Mouse (Mus musculus) ovary, postnatal 10 days (tissue): Measurements from ENCODE around the gene Rint1.

Experiments
- DNase-seq: peaks from one replicate; pipeline ENCODE4 v3.0.0; 2022; ENCODE audit warnings: low spot score

Rint1 gene

DNA sequence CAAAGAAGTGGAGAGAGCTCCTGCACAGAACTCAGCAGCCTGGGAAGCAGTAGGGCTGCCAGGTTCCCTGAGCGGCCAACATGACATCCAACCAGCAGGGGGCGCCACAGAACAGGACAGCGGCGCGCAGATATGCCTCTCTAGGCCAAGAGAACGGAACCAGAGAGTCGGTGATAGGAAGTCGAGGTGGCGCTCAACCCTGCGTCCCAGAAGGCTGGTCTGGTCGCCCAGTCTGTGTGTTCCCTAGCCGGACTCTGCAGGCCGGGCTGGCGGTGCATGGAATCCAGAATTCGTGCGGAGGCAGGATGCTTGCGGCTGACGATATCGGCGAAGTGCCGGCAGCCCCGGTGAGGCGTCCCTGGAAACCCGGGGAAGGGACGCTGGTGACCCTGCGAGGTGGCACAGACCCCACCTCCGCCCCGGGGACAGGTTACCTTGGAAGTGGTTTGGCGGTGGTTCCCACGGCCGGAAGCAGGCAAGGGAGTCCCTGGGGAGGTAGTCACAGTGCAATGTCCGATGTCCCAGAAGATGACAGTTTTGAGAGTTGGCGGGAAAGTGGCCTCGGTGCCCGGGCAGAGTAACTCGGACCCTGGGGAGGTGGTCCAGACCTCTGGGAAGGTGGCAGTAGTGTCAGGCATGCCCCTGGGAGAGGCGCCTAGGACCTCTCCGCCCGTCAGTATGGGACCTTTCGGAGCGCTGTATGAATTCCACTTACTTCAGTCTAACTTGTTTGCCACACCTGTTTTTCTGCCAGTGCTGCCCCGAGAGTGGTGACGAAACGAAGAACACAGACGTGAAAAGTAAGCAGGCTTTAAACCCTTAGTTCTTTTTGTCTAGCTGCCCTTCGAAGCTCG lies at the start of gene Rint1:
Gene Rint1 (plus strand): TSS at position 176 of the 854 bp plus-strand sequence.
- peak; percentile 99 for DNase-seq

DNA sequence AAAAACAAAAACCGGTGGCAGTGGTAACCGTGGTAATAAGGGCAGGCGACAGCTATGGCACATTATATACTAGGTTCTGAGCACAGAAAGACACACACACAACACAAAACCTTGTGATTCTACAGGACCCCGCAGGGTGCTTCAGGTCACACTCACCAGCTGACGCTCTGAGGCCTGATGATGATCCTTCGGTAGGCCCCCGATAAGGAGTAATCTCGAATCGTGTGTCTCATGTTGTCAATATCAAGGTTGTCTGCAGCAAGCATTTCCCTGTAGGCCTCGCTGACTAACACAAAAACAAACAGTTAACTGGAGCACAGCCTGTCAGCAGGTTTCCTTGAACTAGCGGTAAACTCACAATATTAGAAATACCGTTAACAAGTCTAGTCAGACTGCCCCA lies 44.2 kb upstream of the Rint1 start:
- DNase-seq, result no peak

DNA sequence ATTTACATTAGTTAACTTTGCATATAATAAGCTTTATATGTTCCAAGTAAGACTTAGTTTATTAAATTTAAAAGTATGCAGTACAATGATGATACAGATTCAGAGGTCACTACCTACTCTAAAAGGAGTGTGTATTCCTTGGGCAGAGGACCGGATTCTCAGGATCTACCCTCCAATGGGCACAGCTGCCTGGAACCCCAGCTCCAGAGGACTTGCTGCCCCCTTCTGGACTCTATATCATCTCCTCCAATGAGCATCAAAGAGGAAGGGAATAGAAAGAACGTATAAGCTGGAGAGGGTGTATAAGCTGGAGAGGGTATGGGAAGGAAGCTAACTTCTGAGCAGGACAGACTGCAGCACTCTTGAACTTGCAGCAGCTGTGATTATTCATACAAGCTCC lies 37.6 kb upstream of the Rint1 start:
- no peak for DNase-seq

DNA sequence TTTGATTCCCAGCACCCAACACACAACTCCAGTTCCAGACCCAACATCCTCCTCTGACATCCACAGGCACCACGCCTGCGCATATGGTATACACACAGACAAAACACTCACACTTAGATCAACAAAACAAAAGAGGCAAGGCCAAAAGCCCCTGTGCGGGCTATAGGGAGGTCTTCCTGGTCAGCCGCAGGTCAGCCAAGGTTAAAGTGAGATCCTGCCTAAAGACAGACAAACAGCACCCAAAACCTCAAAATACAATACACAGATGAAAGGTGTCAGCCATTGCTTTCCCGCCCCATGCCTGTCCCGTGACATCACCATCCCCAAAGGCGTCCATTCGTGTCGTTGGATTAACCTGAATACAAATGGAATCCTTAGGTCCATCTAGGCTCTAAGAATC lies 31.9 kb upstream of the Rint1 start:
- no peak for DNase-seq

DNA sequence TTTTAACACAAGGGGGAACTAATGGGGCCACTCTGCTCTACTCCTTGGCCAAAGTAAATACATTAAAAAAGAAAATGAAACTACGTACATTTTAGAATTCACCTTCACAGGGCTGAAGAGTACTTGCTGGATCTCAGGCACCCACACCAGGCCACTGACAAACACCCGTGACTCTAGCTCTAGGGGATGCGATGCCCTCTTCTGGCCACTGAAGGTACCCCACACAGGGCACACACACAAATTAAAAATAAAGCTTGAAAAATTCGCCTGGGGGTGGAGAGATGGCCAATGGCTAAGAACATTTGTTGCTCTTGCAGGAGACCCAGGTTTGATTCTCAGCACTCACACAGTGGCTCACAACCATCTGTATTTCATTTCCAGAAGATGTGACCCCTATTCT lies 31.1 kb upstream of the Rint1 start:
- DNase-seq, result no peak

DNA sequence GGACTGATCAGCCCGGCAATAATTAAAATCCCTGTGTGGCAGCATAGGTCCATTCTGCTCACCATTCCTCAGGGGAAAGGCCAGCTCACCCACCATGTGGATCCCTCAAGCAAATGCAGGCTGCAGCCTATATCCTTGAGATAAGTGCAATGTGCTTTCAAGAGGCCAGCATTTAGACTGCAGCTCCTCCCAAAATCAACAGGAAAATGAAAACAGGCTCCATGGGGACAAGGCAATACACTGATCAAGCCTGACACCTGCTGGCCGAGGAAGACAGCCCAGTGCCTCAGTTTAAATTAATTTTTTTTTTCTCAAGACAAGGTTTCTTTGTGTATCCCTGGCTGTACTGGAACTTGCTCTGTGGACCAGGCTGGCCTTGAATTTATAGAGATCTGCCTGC lies 28.9 kb upstream of the Rint1 start:
- no peak for DNase-seq

DNA sequence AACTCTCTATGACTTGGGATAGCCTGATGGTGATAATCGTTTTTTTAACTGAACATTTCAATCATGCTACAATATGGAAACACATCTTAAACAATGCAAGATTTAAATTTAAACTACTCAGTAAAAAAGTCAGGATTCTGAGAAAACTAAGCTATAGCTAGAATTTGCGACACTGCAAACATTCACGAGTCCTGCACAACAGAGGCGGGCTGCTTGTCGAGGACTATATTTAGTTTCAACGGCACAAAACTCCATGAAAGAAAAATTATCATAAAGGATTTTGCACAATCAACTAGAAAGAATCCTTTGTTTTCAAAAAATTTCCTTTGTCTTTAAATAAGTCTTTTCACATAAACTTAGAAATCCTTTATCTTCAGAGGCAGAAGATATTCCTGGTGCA lies 25.0 kb upstream of the Rint1 start:
- no peak for DNase-seq

DNA sequence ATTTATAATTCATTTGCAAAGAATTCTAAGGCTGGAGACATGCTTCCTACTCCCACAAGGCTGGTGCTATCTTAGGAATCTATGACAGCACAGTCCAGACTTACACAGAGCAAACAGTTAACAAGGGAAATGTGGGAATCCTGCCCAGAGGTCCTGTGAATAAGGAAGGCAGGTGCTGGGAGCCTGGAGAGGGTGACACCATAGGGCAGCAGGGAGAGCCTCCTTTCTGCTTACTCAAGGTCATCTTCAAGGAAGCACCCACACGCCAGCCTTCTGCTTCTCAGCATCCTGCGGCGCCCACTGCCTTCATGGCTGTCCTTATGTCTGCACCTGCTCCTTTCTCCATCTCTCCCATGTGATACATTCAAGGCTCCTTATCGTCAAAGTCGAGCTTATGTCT lies 23.0 kb upstream of the Rint1 start:
- DNase-seq, result no peak

DNA sequence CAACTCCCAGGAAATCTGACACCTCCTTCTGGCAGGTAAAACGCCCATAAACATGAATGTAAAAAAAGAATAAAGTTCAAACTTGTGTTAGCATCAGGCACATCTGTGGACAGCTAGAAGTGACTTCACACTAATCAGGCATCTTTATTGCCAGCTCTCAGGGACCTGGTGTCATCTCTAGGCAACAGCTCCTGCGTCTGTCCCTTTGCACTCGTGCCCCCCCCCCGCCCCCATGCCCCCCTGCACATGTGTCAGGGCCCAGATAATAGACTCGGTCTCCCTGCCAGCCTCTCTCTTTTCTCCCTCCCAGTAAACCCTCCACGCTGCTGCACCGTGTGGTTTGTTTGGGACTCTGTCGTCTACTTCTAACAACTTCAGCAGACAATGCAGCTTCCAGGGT lies 16.4 kb upstream of the Rint1 start:
- no peak for DNase-seq

DNA sequence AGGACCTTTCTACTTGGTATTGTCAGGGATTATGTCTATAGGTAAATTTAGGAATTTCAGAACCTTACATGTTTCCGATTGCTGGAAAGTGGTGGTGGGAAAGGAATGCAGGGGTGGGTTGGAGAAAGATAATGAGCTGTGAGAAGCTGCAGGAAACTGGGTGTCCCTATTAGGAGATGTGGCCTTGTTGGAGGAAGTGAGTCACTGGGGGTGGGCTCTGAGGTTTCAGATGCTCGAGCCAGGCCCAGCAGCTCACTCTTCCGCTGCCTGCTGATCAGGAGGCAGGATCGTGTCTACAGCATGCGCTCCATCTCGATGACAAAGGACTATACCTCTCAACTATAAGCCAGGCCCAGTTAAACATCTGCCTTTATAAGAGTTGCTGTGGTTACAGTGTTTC lies 13.3 kb upstream of the Rint1 start:
- no peak for DNase-seq

DNA sequence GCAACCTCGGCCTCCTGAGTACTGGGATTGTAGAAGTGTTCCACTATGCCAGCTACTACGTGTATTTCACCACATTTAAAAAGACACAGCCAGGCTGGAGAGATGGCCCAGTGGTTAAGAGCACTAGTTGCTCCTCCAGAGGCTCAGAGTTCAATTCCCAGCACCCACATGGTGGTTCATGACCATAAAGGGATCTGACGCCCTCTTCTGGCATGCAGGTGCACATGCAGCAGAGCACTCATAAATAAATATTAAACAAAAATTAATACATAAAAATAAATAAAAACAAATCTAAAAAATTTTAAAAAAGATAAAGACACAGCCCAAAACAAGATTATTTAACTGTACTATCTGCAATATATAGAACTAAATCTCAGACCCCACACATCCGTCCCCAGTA lies 7.0 kb upstream of the Rint1 start:
- DNase-seq, result no peak

DNA sequence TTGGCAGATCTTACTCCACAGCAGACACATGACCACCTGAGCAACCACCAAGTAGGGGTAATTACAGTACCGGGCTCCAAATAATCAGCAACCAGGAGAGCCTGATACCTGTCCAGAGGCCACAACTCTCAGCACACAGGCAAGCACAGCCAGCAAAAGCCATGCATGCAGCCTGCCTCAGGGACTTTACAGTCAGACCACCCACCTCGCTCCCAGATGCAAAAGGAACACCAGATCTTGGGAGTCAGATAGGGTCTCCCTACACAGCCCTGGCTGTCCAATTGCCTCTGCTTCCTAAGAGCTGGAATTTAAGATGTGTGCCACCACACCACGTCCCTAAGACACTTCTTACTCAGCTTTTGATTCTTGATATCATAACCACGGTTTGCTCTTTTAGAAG lies 6.3 kb upstream of the Rint1 start:
- no peak for DNase-seq

DNA sequence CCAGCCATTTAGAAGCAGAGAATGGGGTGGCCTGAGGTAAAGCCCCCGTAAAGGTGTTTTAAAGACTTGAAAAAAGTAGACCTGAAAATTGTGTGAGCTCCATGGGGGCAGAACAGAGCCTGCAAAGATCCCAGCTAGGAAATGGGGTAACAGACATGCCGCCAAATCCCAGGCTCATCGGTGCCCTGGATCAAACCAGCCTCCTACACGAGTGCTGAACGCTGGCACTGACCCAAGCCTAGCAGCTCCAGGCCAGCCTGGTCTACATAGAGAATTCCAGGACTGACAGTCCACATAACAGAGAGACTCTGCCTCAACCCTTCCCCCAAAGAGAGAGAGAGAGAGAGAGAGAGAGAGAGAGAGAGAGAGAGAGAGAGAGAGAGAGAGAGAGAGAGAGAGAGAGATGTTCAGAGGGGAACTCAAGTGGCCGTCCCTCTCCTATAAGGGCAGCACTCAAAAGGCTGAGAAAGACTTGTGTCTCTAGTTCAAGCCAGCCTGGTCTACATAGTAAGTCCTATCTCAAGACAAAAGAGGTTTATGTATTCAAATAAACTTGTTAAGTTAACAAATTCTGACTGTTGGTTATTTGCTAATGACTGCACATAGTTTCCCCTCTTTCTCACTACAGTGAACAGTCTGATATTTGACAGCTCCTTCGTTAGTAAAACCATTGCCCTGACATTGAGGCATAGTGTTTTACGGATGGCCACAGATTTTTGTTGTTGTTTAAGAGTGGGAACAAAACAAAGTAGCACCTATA lies 5.3 kb upstream of the Rint1 start:
- no peak for DNase-seq

DNA sequence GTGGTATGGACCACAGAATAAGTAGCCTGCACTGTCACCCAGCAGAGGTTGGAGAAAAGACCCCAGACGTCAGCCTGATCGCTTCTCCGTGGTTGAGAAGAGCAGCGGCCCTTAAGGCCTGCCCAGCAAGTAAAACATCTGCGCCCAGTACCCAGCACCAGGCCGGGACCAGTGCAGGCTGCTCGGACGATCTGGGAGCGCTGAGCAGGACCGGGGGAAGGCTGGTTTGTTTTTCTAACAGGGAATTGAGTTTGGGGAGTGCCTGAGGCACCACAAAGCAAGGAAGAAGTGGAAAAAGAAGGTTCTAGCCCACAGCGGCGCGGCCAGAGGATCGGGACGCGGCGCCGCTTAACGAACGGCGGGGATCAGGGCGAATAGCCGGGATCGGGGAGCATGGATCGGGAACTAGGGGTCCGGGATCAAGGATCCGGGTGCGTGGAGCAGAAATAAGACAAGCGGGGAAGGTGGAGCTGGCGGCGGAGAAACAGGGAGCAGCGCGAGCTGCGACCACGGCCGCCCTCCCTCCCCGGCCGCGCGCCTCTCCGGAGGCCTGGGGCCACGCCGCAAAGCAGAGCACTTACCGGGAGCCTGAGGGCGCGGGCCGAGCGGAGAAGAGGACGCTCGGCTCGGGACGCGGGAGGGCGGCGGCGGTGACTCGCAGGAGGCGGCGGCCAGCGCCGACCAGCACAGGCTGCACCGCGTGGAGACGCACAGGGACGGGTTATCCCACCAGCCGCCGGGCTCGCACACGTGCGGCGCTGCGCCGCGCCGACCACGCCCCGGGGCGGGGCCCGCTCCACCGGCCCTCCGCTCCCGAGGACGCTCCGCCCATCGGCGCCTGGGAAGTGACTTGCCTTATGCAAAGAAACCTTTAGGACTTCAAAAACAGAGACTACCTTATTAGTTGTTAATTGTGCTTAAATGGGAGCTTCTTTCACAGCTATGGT lies 4.3 kb upstream of the Rint1 start, which contains the start of gene Pus7:
Gene Pus7 (minus strand): TSS at position 781 of the 947 bp plus-strand sequence.
- peak; percentile 43 for DNase-seq

DNA sequence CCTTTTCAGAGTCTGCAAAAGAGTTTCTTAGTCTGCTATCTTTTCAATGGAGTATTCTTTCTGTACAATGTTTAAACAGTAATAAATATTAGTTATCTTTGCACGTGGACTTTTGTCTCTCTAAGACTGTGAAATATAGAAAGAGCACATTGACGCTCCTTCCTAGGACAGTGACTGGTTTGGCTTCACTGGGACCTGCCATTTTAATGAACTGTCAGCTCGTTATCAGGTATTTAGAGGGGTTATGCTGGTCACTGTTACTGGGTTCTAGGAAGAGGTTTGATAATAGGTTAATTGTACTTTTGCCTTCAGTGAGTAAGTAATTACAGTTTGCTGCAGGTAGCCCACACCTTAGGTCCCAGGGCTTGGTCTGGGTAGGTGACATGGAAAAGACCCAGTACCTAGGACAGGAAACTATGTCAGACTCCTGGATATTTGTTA lies 899 bp downstream of the Rint1 start:
- no peak for DNase-seq

DNA sequence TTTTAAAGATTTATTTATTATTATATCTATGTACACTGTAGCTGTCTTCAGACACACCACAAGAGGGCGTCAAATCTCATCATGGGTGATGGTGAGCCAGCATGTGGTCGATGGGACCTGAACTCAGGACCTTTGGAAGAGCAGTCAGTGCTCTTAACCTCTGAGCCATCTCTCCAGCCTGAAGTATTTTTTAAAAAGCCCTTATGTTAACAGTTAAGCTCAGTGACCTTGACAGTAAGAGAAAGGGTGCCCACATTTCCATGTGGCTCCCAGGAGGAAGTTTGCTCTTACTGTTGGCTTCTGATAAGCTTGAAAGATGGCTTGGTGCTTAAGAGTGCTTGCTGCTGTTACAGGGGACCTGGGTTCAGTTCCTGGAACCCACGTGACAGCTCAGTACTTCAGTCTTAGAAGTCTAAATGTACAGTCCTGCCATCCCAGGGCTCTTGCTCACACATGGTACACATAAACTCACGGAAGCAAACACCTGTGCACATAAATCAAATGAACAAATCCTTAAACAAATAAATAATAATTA lies 1.6 kb downstream of the Rint1 start:
- no peak for DNase-seq

DNA sequence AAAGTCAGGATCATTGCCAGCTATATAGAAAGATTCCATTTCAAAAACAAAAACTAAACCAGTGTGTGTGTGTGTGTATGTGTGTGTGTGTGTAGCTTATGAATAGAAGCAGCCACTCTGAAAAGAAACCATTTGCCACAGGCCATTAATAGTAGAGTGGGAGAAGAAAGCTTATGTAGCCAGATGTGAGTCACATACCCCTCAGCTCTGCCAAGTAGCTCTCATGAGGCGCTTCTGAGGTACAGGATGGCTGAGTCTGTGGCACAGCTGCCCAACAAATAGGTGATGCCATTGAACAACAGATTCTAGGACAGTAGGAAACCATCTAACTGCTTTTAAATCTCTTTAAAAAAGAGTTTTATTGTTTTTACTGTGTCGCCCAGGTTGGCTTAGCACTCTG lies 5.2 kb downstream of the Rint1 start:
- DNase-seq, result no peak

DNA sequence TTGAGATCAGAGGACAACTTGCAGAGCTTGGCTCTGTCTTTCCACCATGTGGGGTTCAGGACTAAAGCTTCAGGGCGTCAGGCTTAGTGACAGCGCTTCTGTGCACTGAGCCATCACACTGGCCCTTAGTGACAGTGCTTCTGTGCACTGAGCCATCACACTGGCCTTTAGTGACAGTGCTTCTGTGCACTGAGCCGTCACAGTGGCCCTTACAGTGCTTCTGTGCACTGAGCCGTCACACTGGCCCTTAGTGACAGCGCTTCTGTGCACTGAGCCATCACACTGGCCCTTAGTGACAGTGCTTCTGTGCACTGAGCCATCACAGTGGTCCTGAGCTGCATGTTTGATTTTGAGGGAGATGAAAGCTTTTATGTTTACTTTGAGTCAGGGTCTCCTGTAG lies 27.3 kb downstream of the Rint1 start:
- no peak for DNase-seq

DNA sequence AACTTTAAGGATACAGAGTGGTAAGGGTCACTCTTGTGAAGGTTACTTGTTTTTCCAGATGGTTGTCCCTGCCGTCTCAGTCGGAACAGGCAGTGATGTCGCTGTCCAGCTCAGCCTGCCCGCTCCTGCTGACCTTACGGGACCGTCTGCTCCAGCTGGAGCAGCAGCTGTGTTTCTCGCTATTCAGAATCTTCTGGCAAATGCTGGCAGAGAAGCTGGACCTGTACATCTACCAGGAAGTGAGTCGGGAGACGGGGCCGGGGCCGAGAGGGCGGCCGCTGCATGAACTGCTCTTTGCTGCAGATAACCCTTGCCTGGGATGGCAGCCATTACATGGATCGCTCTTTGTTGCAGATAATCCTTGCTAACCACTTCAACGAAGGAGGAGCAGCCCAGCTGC lies 29.2 kb downstream of the Rint1 start:
- DNase-seq, result no peak

DNA sequence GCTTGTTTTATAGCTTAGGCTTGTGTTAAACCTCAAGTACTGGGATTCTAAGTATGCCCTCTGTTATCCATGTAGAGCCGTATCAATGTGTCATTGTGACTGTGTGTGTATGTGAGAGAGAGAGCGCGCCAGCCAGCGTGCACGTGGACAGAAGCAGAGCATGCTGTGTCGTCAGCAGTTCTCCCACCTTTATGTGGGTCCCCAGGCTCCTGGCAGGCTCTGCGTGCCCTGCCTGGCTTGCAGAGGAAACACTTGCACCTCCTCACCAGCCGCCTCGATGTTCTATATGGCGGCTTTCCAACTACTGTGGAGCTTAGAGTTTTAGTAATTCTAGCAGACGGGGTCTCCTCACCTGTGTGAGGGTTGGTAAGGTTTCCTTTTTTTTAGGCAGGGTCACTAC lies 34.8 kb downstream of the Rint1 start:
- no peak for DNase-seq

DNA sequence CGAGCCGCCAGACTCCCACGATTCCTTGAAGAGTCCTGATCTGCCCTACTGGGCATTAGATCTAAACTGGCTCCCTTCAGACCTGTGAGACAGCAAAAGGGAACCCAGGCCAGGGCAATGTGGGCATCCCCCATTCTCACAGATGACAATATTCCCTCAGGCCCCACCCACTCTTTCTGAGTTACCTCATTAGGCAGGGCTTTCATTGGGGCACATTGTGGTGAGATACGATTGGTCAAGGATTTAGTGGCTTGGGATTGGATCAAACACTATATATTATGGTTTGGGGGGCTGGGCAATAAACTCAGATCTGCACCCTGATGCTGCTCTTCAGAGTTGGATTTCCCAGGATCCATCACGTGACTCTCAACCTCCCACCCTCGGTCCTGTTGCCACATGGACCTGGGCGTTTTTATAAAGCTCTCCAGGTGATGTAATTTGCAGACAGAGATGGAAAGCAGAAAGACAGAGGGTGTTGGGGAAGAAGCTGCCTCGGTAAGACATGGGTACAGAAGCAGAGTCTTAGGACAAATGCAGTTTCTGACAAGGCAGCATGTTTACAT lies 36.7 kb downstream of the Rint1 start:
- no peak for DNase-seq
